Mouse (Mus musculus): ENCODE results near the gene Madcam1. TPM values are rescaled to one million over a fixed set of nuclear protein-coding genes. Genes with fewer than 3 reads are reported as not detected.
A peak's percentile ranks its signal among the peaks of the same experiment; 100 is the strongest.

Gene Madcam1
- polyA plus RNA-seq, 1 experiment, result not detected

GRCm38 (mm10) chr10:79652789-79653188, 11.6 kb upstream of the Madcam1 start:
- Histone ChIP-seq H3K4me1 (ENCODE audit: control insufficient read depth, insufficient read depth, insufficient read length, low read length) (no peaks in the 10 kb centered on the region), H3K27ac (replicated peaks; ENCODE audit: low read depth, low read length) (no peak overlapping the region), H3K4me3 (ENCODE audit: insufficient read depth, low read depth, low read length) (no peak overlapping the region)

- no peaks in the 10 kb centered on the region for H3K4me1 ChIP-seq (ENCODE audit: control insufficient read depth, insufficient read depth, insufficient read length, low read length)
- no peak overlapping the region for H3K4me3 ChIP-seq (ENCODE audit: insufficient read depth, low read depth, low read length)
- no peak overlapping the region for H3K27ac ChIP-seq (replicated peaks; ENCODE audit: low read depth, low read length)
Measured at GRCm38 (mm10) chr10:79654946-79655395, 9.4 kb upstream of the Madcam1 start.

- no peak overlapping the region for H3K27ac ChIP-seq (replicated peaks; ENCODE audit: low read depth, low read length)
Measured at GRCm38 (mm10) chr10:79658829-79659228, 5.5 kb upstream of the Madcam1 start.

GRCm38 (mm10) chr10:79660298-79660697, 4.1 kb upstream of the Madcam1 start:
- no peak overlapping the region for H3K4me3 ChIP-seq (ENCODE audit: insufficient read depth, low read depth, low read length)
- no peak overlapping the region for H3K27ac ChIP-seq (replicated peaks; ENCODE audit: low read depth, low read length)
- H3K4me1 ChIP-seq (ENCODE audit: control insufficient read depth, insufficient read depth, insufficient read length, low read length), result no peaks in the 10 kb centered on the region

More at GRCm38 (mm10) chr10:79658829-79659228, 5.5 kb upstream of the Madcam1 start:
- H3K4me1 ChIP-seq (ENCODE audit: control insufficient read depth, insufficient read depth, insufficient read length, low read length), result no peaks in the 10 kb centered on the region
- H3K4me3 ChIP-seq (ENCODE audit: insufficient read depth, low read depth, low read length), result no peak overlapping the region

GRCm38 (mm10) chr10:79661861-79662260, 2.5 kb upstream of the Madcam1 start:
- Histone ChIP-seq H3K4me1 (ENCODE audit: control insufficient read depth, insufficient read depth, insufficient read length, low read length) (no peaks in the 10 kb centered on the region), H3K27ac (replicated peaks; ENCODE audit: low read depth, low read length) (no peak overlapping the region), H3K4me3 (ENCODE audit: insufficient read depth, low read depth, low read length) (no peak overlapping the region)

- H3K4me3 ChIP-seq (ENCODE audit: insufficient read depth, low read depth, low read length), result no peak overlapping the region
- H3K27ac ChIP-seq (replicated peaks; ENCODE audit: low read depth, low read length), result no peak overlapping the region
- H3K4me1 ChIP-seq (ENCODE audit: control insufficient read depth, insufficient read depth, insufficient read length, low read length), result peaks cover 2% of the 10 kb centered on the region
Measured at GRCm38 (mm10) chr10:79665051-79665450, 692 bp downstream of the Madcam1 start.

GRCm38 (mm10) chr10:79666493-79666892, 2.1 kb downstream of the Madcam1 start:
- Histone ChIP-seq H3K27ac (replicated peaks; ENCODE audit: low read depth, low read length) (no peak overlapping the region), H3K4me3 (ENCODE audit: insufficient read depth, low read depth, low read length) (no peak overlapping the region), H3K4me1 (ENCODE audit: control insufficient read depth, insufficient read depth, insufficient read length, low read length) (peaks cover 8% of the 10 kb centered on the region)

GRCm38 (mm10) chr10:79668076-79668475, 3.7 kb downstream of the Madcam1 start:
- Histone ChIP-seq H3K4me3 (ENCODE audit: insufficient read depth, low read depth, low read length) (no peak overlapping the region), H3K27ac (replicated peaks; ENCODE audit: low read depth, low read length) (no peak overlapping the region), H3K4me1 (ENCODE audit: control insufficient read depth, insufficient read depth, insufficient read length, low read length) (peaks cover 8% of the 10 kb centered on the region)

- Histone ChIP-seq H3K27ac (replicated peaks; ENCODE audit: low read depth, low read length) (peak within 1 kb of the TSS; percentile 92), H3K4me1 (ENCODE audit: control insufficient read depth, insufficient read depth, insufficient read length, low read length) (peaks cover 8% of the 10 kb centered on the region), H3K4me3 (ENCODE audit: insufficient read depth, low read depth, low read length) (peak within 1 kb of the TSS; percentile 78)
Measured at GRCm38 (mm10) chr10:79668771-79669575, 4.6 kb downstream of the Madcam1 start, which contains the start of gene Tpgs1. Tpgs1 (plus strand) TSS chr10:79669369.

- Histone ChIP-seq H3K4me1 (ENCODE audit: control insufficient read depth, insufficient read depth, insufficient read length, low read length) (peaks cover 8% of the 10 kb centered on the region), H3K4me3 (ENCODE audit: insufficient read depth, low read depth, low read length) (peak overlapping the region; percentile 78), H3K27ac (replicated peaks; ENCODE audit: low read depth, low read length) (peak overlapping the region; percentile 79)
Measured at GRCm38 (mm10) chr10:79669576-79670057, 5.3 kb downstream of the Madcam1 start.

GRCm38 (mm10) chr10:79670071-79670888, 5.9 kb downstream of the Madcam1 start:
- peak overlapping the region; percentile 78 for H3K4me3 ChIP-seq (ENCODE audit: insufficient read depth, low read depth, low read length)
- H3K27ac ChIP-seq (replicated peaks; ENCODE audit: low read depth, low read length), result no peak overlapping the region
- peaks cover 8% of the 10 kb centered on the region for H3K4me1 ChIP-seq (ENCODE audit: control insufficient read depth, insufficient read depth, insufficient read length, low read length)

- H3K4me3 ChIP-seq (ENCODE audit: insufficient read depth, low read depth, low read length), result no peak overlapping the region
- H3K4me1 ChIP-seq (ENCODE audit: control insufficient read depth, insufficient read depth, insufficient read length, low read length), result peaks cover 8% of the 10 kb centered on the region
- H3K27ac ChIP-seq (replicated peaks; ENCODE audit: low read depth, low read length), result no peak overlapping the region
Measured at GRCm38 (mm10) chr10:79671396-79672087, 7.2 kb downstream of the Madcam1 start.

- H3K4me3 ChIP-seq (ENCODE audit: insufficient read depth, low read depth, low read length), result no peak overlapping the region
- H3K4me1 ChIP-seq (ENCODE audit: control insufficient read depth, insufficient read depth, insufficient read length, low read length), result peaks cover 8% of the 10 kb centered on the region
- no peak overlapping the region for H3K27ac ChIP-seq (replicated peaks; ENCODE audit: low read depth, low read length)
Measured at GRCm38 (mm10) chr10:79672088-79672455, 7.7 kb downstream of the Madcam1 start.

- peaks cover 8% of the 10 kb centered on the region for H3K4me1 ChIP-seq (ENCODE audit: control insufficient read depth, insufficient read depth, insufficient read length, low read length)
- H3K4me3 ChIP-seq (ENCODE audit: insufficient read depth, low read depth, low read length), result no peak overlapping the region
- H3K27ac ChIP-seq (replicated peaks; ENCODE audit: low read depth, low read length), result no peak overlapping the region
Measured at GRCm38 (mm10) chr10:79673054-79673453, 8.7 kb downstream of the Madcam1 start.
